Mouse (Mus musculus) CD4-positive, CD25-positive, alpha-beta regulatory T cell, adult 2 months (primary cell): ENCODE measurements at regions not wholly inside any gene's neighbourhood (a gene's known extent, or its start where the extent isn't known, plus 50 kb on each side); places are given as distances from the start of the nearest gene placed in this dataset.

ENCODE experiments used
- DNase-seq: peaks from one replicate; pipeline ENCODE4 v3.0.0-alpha.2; 2012; ENCODE audit warnings: low read depth, low spot score

DNA sequence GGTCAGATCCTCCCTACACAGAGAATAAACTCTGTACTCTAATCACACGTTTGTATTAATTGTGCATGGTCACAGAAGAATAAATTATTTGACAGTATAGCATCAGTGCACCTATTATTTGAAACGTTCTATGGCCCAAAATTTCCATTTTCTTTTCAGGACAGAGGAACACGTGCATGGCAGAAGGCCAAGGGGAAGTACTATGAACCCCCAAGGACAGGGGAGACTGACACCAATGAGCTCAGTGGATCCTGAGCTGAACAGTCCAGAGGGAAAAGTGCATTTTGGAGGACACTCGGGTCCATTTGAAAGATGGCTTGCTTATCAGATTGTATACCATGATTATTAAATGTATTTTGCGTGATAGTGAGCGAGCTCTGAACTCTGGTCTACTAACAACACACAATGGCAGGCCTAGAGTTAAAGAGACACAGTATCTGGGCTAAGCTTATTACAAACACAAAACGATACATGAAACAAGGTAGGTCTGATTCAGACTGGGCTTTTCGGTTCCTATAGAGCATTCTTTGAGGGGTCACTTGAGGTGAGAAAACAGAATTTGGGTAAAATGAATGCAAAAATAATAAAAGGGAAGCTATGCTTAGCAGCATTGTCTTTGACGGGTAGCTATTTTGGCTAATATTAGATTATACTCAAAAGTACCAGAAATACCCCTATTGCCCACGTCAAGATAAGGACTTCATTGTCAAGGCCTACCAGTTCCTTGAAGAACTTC is 1431.7 kb downstream of the Slc22a22 start:
- DNase-seq: no peak

DNA sequence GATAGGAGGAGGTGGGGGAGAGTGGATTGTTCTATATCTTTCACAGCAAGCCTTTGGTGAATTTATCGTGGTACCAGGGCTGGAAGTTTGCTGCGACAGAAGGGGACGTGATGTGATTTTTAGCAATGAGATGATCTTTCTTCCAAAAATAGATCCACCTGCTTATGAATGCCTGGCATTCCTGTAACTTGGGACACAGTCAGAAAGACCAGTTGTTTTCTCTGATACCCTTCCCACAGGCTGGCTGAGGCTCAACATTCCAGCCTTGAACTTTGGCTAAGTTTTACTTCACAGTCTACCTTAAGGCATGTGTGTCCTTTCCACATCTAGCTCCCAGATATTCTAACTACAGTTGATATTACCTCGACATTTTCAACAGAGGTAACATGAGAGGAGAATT is 1434.1 kb downstream of the Slc22a22 start:
- no peak for DNase-seq

DNA sequence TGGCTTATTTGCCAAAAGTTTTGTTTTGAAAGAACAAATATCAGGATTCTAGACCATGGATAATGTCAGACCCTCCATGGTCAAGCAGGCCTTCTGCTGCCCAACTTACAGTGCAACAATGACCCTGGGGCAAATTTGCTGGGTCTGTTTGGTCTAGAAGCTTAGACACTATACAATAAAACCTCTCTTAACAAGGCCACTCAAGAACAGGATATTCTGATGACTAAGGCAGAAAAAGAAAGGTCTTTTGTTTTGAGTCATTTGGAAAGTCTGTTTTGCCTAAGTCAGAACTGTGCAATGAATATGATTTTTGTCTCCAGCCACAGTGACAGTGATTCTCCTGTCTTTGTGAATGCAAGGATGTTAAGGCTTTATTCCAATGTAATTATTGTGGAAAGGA is 1435.0 kb downstream of the Slc22a22 start:
- DNase-seq: no peak

DNA sequence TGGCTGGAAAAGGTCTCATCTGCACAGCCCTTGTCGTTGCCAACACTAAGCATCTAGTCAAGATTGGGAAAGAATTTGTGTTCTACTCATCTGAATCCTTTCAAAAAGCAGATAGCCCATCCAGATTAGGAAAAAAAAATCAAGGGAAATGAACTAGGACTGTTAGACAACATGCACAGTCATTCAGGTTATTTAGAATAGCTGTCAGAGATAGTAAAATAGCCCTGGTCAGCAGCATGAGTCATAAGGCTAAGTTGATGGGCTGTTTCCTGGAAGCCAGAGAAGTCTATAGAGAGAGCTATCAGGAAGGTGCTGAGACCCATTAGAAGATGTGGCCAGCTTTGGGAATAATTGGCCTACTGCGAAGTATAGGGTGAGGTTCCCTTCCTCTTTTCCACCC is 1447.4 kb downstream of the Slc22a22 start:
- no peak for DNase-seq

DNA sequence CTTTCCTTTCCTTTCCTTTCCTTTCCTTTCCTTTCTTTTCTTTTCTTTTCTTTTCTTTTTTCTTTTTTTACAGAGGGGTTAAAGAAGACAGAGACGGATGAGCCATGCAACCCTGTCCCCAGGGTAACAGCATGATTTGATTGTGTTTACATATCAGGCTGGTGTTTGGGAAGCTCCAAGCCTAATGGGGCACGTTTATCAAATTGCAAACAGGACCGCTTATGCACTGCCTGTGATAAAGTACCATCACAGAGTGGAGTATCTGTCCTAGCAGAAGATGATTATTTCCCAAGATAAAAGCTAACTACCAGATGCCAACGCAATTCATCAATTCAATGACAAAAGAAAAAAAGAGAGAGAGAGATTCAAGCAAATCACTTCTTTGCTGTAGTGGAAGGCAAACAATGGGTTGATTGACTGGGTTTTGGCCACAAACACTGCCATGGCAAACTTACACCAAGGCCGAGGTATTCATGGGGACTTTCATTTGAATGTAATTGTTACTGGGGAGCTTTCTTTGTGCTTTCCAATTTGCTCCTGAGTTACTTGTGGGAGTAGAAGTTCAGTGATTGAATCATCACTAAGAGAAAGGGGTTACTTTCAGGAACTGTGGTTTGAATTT is 1450.1 kb downstream of the Slc22a22 start:
- DNase-seq: no peak

DNA sequence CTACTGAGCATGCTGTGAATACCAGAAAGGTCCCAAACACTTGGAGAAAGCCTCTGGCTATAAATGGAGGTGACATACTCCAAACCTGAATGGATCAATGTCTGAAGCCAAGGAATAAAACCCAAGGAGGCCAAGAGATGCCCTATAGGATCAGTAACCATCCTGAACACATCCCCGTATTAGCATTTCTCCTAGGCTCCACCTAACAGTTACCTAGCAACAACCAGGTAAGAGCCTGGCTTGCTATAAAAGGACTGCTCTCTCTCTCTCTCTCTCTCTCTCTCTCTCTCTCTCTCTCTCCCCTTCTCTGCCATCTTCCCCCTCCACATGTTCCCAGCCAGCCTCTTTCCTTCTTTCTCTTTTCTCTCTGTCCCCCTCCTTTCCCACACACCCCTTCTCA is 1452.7 kb downstream of the Slc22a22 start:
- DNase-seq: no peak

DNA sequence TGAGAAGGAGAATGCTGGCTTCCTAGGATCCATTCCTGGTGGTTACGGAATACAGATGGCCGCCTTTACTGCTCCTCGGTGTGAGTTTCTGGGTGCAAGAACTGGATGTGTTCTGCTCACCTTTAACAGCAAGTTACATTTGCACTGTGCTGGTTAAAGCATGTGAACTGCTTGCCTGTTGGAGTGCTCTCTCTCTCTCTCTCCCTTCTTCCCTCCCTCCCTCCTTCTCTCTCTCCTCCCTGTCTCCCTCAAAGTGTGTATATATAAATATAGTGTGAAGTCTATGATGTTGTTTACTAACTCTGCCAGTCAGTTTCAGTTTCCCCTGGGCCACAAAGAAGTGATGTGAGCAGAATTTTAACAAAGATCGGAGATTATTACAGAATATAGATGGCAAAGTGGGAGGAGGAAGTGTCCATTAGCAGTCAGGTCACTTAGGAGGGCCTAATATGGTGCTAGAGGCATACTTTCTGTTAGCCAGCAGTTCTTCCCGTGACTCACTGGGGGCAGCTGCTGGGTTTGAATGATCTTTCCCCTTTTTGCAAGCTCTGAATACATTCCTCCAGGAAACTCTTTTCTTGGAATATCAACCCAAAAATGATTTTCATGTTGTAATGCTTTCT is 1453.5 kb downstream of the Slc22a22 start:
- DNase-seq: no peak

DNA sequence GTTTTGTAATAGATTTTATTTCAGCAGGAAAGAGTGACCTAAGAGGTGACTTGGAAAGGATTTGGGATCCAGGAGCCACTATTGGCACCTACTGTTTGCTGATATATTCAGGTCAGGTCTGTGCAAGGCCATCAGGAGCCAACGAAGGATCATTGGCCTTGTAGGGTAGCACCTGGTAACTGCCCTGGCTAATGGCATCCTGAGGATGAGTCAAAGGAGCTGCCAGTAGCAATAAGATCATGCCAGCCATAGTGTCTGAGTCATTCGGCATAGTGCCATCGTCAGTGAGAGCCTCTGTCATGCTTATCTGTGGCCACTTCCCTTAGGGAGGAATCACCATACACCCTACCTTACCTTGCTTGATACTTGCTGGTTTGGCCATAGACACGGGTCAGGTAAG is 1455.1 kb downstream of the Slc22a22 start:
- no peak for DNase-seq

DNA sequence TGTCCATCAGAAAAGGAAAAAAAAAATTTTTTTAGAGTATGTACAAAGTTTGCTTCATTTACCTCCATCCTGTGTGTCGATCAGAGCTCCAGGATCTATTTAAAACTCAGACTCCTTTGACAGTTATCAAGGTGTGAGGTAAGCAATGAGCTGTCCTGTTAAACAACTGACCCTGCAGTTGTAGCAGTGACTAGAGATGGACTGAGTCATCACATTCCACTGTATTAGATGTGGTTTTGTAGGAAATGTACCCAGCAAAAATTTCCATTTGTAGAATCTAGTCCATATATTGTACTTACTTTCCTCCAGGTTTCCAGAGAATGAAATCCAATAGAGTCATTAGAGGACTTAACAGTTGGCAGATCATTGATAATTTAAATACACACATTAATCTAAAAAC is 1459.3 kb downstream of the Slc22a22 start:
- no peak for DNase-seq

DNA sequence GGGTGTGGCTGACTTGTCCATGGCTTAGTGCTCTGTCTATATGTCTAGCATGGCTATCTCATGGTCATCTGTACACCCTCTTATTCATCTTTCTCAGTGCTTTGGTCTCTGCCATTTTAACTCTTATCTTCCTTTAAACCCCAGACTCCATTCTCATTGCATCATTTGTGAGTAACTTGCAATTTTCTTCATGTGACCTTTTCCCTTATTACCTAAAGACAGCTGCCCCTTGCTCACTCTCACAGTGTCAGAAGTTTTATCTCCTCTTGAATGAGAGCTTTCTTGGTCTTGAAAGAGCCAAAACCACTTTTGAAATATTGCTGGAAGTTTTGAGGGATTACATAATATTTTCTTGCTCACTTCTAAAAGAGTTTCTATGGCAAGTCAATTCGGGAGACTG is 1459.9 kb downstream of the Slc22a22 start:
- DNase-seq: no peak

DNA sequence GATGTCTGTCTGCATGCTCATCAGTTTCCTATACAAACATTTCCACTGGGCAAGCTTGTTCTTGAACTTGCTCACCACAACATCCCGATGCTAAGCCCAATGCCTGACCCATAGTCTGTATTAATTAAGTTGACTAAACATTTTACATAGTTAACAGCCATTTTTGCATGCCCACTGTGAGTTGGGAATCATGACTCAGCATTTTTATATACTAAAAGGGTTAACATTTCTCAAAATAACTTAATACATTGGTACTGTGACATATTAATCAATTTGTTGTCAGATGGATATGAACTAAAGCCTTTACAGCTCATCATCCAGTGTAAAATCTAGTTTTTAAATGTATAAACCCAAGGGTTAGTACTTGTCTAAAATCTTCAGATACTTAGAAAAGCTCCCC is 1461.4 kb downstream of the Slc22a22 start:
- no peak for DNase-seq

DNA sequence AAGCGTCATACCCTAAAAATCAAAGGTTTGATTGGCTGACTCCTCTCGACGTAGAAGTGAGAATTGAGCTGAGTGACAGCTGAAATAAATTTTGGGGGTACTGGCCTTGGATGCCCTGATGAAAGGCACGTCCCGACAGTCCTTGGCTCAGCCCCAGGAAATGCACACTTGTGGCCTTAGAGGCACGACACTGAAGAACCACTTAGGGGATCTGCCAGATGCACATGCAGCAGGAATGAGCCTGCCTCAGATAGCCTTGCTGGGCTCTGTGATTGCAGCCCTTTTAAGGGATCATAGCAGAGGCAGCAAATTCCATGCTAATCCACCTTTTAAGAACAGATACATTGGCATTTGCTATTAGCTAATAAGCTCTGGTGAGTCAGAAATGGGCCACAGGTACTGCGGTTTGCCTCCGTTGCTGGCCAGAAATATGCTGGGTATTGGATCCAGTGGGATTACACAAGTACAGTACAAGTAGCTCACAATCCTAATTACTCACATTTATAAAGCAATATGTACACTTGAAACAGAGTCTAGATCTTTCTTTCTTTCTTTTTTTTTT is 1463.3 kb downstream of the Slc22a22 start:
- no peak for DNase-seq

DNA sequence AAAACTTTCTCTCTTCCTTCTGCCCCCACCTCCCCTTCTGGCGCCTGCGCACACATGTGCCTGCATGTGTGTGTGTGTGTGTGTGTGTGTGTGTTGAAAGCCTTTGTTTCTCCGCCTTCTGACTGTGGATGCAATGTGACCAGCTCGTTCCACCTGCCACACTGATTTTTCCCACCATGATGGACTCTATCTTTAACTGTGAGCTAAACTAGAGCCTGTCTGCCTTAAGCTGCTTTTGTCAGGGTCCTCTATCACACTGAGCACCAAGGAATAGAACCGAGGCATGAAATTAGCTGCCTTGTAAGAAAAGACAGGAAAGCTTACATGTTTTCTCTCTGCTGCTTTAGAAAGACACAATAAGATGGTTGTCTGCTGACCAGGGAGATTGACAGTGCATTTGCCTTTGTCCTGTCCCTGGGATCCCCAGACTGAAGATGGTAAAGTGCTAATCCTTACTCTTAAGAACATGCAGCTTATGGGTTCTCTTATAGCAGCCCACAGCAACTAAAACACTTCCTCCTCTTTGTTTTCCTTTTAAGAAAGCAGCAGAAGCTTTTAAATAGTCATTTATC is 1468.7 kb downstream of the Slc22a22 start:
- DNase-seq: no peak

DNA sequence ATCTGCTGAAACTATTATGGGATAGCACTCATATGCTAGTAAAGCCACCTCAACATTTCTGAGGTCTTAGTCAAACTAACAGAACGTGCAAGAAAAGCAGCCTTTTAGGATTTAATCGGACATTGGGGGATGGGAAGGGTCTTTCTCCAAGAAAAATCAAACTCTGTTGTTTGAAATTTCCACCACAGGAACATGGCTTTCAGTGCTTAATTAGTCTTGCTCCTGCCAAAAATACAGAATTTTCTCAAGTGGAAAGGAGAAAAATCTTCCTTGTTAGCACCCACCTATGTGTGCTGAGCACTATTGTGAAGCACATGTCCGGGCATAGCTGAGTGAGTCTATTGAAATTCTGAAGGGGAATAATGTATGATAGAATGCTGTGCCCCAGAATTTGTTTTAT is 1470.0 kb downstream of the Slc22a22 start:
- no peak for DNase-seq

DNA sequence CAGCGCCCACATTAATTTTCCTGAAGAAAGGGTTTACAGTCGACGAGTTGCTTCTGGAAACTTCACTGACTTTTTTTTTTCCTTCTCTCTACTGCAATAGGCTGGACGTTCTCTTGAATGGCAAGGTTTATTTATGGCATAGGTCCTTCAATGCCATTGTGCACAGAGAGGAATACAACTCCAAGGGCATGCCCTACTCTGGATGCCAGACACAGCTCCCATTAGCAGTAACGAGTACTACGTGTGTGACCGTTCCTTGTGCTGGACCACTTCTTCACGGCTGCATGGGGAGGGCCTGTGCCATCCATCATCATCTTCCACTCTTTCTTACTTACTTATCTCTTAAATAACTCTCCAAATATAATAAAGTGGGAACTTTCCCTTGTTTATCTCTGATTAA is 1472.1 kb downstream of the Slc22a22 start:
- DNase-seq: no peak

DNA sequence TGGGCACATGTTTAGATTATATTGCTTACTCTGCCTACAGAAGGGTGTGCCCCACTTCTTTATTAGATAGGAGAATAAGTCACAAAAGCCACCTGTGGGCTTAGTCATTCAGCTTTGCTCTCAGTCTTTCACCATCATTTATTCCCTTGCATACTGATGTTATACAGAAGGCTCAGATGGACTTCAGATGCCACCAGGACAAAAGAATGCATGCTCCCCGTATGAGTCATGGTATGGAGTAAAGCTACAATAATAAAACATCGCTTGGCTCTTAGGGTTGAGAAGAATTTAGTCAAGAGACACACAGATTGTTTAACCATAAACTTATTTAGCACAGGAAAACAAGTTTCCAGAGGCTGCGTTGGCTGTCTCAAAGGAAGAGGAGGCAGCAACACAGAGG is 1473.5 kb downstream of the Slc22a22 start:
- no peak for DNase-seq

DNA sequence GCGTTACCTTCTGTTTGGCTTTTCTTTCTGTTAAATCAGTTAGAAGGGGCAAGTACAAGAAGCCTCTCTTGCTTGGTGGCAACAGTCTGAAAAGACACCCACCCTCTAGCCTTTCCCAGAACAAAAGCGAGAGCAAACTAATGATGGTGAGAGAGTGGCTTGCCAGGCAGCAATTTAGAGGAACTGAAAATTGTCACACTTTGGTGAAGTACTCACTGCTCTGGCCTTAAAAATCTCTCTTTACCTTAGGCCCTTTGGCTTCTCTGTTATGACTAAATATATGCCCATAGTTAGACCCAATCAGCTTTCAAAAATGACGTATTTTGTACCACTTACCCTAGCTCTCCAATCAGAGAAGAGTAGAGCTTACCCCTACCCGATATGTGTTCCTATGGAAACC is 1477.8 kb downstream of the Slc22a22 start:
- DNase-seq: no peak

DNA sequence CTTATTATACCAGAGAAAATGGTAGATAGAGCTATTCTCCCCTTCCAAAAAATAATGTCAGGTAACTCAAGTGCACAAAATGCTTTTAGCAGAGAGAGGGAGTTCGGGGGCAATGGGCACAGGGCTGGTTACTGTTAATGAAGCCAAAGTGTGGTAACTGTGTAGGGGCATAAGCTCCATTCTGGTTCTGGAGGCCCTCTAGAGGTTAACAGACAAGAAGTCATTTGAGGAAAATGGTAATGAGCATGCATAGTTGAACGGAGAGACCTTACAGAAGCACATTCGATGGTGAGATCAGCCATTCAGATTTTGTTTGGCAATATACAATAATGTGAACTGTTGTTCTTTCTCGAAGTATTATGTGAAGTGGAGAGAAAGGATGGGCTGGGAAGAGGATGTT is 1479.4 kb downstream of the Slc22a22 start:
- DNase-seq: peak; percentile 18

DNA sequence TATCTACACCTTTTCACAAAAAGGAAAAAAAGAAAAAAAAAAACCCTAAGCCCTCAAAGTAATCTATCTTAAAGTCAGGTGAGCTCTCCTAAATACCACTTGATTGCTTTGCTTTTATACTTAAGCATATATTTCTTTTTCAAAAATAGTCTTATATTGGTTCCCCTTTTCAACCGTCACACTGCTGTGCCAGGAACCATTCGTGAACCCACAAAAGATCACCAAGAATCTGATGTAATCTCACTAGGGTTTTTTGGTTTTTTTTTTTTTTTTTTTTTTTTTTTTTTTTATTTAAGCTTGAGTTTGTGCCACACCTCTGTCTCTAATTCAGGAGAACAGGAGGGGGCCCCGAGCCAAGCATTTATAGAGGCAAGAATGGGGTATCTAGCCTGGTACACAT is 1482.7 kb downstream of the Slc22a22 start:
- DNase-seq: no peak

DNA sequence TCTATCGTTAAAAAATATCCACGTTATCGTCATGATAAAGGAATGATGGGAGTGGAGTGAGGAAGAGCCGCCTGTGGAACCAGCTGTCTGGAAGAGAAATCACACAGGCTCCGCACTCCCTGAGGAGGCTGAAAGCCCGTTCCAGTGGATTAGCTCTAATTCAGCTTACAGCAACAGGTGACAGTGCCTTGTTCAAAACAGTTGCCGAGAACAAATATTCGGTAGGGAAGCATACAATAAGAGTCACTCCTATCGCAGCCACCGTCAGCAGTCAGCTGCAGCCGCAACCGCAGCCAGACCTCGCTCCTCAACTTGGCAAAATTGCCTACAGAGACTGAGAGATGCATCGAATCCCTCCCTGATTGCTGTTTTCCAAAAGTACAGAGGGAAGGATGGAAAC is 1501.6 kb downstream of the Slc22a22 start:
- DNase-seq: no peak

DNA sequence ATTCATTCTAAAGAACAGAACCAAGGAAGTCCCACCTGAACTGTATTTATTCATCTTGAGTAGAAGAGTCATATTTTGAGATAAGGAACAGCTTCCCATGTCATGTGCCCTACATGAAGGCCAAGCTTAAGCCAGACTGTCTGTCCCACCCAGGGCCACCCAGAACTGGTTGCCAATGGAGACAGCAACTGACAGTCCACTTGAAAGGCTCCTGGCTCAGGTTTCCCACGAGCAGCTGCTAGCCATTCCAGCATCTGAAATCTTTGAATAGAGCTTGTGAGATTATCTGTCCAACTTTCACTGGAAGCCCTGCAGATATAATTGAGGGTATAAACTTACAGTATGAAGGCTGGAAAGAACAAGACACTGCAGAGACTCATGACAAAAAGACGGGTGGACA is 1510.6 kb downstream of the Slc22a22 start:
- no peak for DNase-seq

DNA sequence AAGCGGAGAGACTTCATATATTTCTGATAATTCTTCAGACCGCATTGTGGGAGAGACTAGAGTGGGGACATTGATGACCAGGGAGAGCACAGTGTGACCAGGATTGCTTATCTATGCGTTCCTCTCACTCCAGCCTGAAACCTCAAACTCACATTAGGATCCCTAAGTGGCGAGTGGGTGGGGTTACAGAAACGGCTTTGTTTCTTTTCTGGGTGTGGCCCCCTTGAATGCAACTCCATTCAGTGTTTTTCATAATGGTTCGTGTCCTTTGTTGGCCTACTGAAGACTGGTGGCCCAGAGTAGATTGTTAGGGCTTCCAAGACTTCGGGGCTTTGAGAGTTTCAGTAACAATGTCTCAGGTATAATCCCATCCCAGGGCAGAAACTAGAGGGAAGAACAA is 1512.1 kb downstream of the Slc22a22 start:
- DNase-seq: no peak

DNA sequence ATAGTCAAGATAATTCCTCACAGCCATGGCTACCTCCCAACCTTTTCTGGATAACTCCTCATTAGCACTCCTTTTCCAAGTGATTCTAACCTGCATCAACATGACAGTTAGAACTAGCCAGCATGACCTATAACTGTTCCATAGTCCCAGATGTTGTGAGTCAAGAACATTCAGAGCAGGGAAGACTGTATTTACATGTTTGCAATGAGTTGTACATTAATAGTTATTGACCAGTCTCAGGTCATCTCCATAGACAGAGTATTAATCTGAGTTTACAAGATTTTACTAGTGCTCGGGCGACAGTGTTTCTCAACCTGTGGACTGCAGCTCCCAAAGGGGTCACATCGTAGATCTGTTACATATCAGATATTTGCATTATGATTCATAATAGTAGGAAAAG is 1515.3 kb downstream of the Slc22a22 start:
- DNase-seq: no peak
